Mouse (Mus musculus) liver, embryonic 14.5 days (tissue): ENCODE results near the gene Nek9.

Experiments
- CTCF ChIP-seq: IDR thresholded peaks from 2 replicates; pipeline ENCODE4 v1.5.1; 2016; ENCODE audit warnings: antibody characterized with exemption, low read depth, control low read depth
- EP300 ChIP-seq: IDR thresholded peaks from 2 replicates; pipeline ENCODE4 v1.6.1; 2016; ENCODE audit warnings: antibody characterized with exemption, low read depth

- no peak for TF ChIP-seq CTCF
- TF ChIP-seq EP300, result no peak
Measured at GRCm38 (mm10) chr12:85338815-85339214, 347 bp downstream of the Nek9 start.
